13 mouse cellular contexts compared by ENCODE assay signal in the genomic region with DNA sequence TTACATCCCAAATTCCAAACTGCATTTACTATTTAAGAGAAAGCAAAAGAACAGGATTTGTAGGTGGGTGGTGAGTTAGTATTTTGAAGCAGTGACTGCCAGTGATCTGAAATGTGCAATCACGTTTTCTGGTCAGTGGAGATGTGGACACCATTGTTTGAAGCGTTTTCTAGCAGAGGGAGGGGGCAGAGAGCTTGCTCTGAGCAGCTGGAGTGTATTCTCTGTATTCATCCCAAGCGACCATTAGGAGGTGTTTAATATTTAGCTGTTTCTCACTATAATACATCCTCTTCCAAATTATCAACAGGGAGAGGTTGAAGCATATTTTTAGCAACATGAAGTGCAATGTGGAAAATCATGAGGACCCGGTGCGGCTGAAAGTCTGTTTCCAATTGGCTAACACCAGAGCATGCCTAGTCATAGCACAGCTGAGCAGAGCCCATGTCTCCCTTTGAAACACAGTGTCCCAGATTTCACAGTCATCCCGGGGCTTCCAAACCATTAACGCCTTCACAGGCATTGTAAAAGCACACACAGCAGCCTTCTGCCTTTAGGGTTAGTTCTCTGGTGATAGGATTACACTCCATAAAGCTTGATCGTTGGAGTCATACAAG. TPM values are rescaled to one million over a fixed set of nuclear protein-coding genes. Genes with fewer than 3 reads are reported as not detected.
DNase-seq lines count a peak whose midpoint lies in the region; ATAC-seq and TF ChIP-seq lines count a peak whose summit lies in the region.
"Had no signal": no experiment of that assay in that cellular context is flagged by ENCODE, and none has a peak within 500 bp of the region (broad histone marks: within the 10 kb centered on the region; RNA-seq: fewer than 3 reads in every experiment).

No protein-coding gene starts in this region.

- no peak for TF ChIP-seq CTCF in intestine, postnatal 0 days (IDR thresholded peaks at IDR 0.05; ENCODE audit: low read depth)

- no peak overlapping the region for H3K9ac ChIP-seq in forebrain, embryonic 16.5 days (replicated peaks; ENCODE audit: low read depth, low read length)
- no peak overlapping the region for H3K9ac ChIP-seq in neural tube, embryonic 14.5 days (replicated peaks; ENCODE audit: low read depth, low read length)
- H3K9ac ChIP-seq in intestine, postnatal 0 days (ENCODE audit: low read depth, low read length), result no peak overlapping the region
- H3K9ac ChIP-seq: lung, embryonic 14.5 days had no signal

- no peaks in the 10 kb centered on the region for H3K4me1 ChIP-seq in forebrain, embryonic 16.5 days (replicated peaks; ENCODE audit: control insufficient read depth, insufficient read depth, low read length)
- no peaks in the 10 kb centered on the region for H3K4me1 ChIP-seq in neural tube, embryonic 14.5 days (ENCODE audit: control insufficient read depth, insufficient read depth, low read length)
- H3K4me1 ChIP-seq in intestine, postnatal 0 days (replicated peaks; ENCODE audit: control insufficient read depth, insufficient read depth, low read length), result no peaks in the 10 kb centered on the region

- no peak overlapping the region for H3K4me3 ChIP-seq in forebrain, embryonic 16.5 days (replicated peaks; ENCODE audit: low read length)
- H3K4me3 ChIP-seq in neural tube, embryonic 14.5 days (ENCODE audit: low read depth, low read length), result no peak overlapping the region
- H3K4me3 ChIP-seq in intestine, postnatal 0 days (ENCODE audit: low read depth, low read length), result no peak overlapping the region

- H3K4me2 ChIP-seq in forebrain, embryonic 16.5 days (ENCODE audit: low read length), result peak overlapping the region; percentile 8; the same call in 1 of the 2 replicates
- H3K4me2 ChIP-seq in neural tube, embryonic 14.5 days (ENCODE audit: low read depth, low read length), result peak overlapping the region; percentile 29; the same call in 1 of the 2 replicates
- H3K4me2 ChIP-seq in intestine, postnatal 0 days (replicated peaks; ENCODE audit: low read depth), result no peak overlapping the region
- H3K4me2 ChIP-seq: lung, embryonic 14.5 days had no signal

- H3K27ac ChIP-seq in forebrain, embryonic 16.5 days (ENCODE audit: low read length), result 0 out of 2 replicates have a peak overlapping the region, but pooled peaks have one; percentile 21
- peak overlapping the region; percentile 52; the same call in 1 of the 2 replicates for H3K27ac ChIP-seq in neural tube, embryonic 14.5 days (ENCODE audit: low read depth, low read length)
- H3K27ac ChIP-seq in intestine, postnatal 0 days (ENCODE audit: low read depth, low read length), result no peak overlapping the region

- H3K9me3 ChIP-seq in forebrain, embryonic 16.5 days (ENCODE audit: control insufficient read depth, low read length), result no peaks in the 10 kb centered on the region
- no peaks in the 10 kb centered on the region for H3K9me3 ChIP-seq in neural tube, embryonic 14.5 days (ENCODE audit: control insufficient read depth, low read length)
- no peaks in the 10 kb centered on the region for H3K9me3 ChIP-seq in intestine, postnatal 0 days (ENCODE audit: control insufficient read depth)

- peak; percentile 40 for DNase-seq in layer of hippocampus, adult 11-12 months (ENCODE audit: low spot score)
- DNase-seq in layer of hippocampus, adult 9-10 months (ENCODE audit: low spot score), result no peak
- peak; percentile 50 to 52 for DNase-seq in heart, postnatal 10 days
- no peak for DNase-seq in thymus, postnatal 10 days (ENCODE audit: low spot score in 2 of 2)
- no peak for DNase-seq in liver
- DNase-seq: adrenal gland, postnatal 10 days; kidney, adult 9 months; lung, embryonic 14.5 days had no signal

- WGBS in forebrain, embryonic 16.5 days, result 39% methylated on average over 8 of the region's 8 CpGs
- WGBS in neural tube, embryonic 14.5 days, result 24% methylated on average over 8 of the region's 8 CpGs
- WGBS in intestine, postnatal 0 days, result 55% methylated on average over 8 of the region's 8 CpGs

- intact Hi-C loops in heart, postnatal 10 days (cut with DNase I), result no loop called here

- no peaks in the 10 kb centered on the region for H3K36me3 ChIP-seq in forebrain, embryonic 16.5 days (ENCODE audit: control insufficient read depth, insufficient read depth)
- no peaks in the 10 kb centered on the region for H3K36me3 ChIP-seq in neural tube, embryonic 14.5 days (ENCODE audit: control insufficient read depth, insufficient read depth, low read length)
- H3K36me3 ChIP-seq in intestine, postnatal 0 days (ENCODE audit: control insufficient read depth, insufficient read depth), result no peaks in the 10 kb centered on the region

- no peaks in the 10 kb centered on the region for H3K27me3 ChIP-seq in forebrain, embryonic 16.5 days (replicated peaks; ENCODE audit: control insufficient read depth, insufficient read depth, low read length)
- H3K27me3 ChIP-seq in neural tube, embryonic 14.5 days (ENCODE audit: control insufficient read depth, insufficient read depth, low read length), result no peaks in the 10 kb centered on the region
- H3K27me3 ChIP-seq in intestine, postnatal 0 days (replicated peaks; ENCODE audit: control insufficient read depth, insufficient read depth, low read length), result no peaks in the 10 kb centered on the region

- ATAC-seq in forebrain, embryonic 16.5 days, result peak; percentile 87
- peak; percentile 79 for ATAC-seq in neural tube, embryonic 14.5 days (ENCODE audit: low read depth)
- ATAC-seq in intestine, postnatal 0 days, result no peak

RNA-seq across cellular contexts. Expression of a gene that starts 41.7 kb away (rescaled TPM):
- 0.09 TPM in 1 of 2 replicates, not detected in the other for polyA plus RNA-seq in forebrain, embryonic 16.5 days (2015; fragmentation: Nextera tagmentation; extraction: Ambion mirVana)
- total RNA-seq in heart, postnatal 10 days (2021), result under 1 TPM; 0.10 to 0.31 TPM
- polyA plus RNA-seq in neural tube, embryonic 14.5 days (2014; fragmentation: Nextera tagmentation; extraction: Ambion mirVana), result 0.08 TPM in 1 of 2 replicates, not detected in the other
- polyA plus RNA-seq in intestine, postnatal 0 days (2015; fragmentation: Nextera tagmentation; extraction: Ambion mirVana), result 0.18 and 0.27 TPM in 2 replicates
- total RNA-seq: MEL had no signal
- polyA plus RNA-seq: lung, embryonic 14.5 days had no signal

RNA-seq across cellular contexts. Expression of a gene that starts 49.3 kb away (rescaled TPM):
- not detected in 2 replicates for polyA plus RNA-seq in forebrain, embryonic 16.5 days (2015; fragmentation: Nextera tagmentation; extraction: Ambion mirVana)
- total RNA-seq in heart, postnatal 10 days (2021), result under 1 TPM in 1 of 2 experiments, not detected in 1; 0.22 TPM
- not detected in 2 replicates for polyA plus RNA-seq in neural tube, embryonic 14.5 days (2014; fragmentation: Nextera tagmentation; extraction: Ambion mirVana)
- not detected in 2 replicates for polyA plus RNA-seq in intestine, postnatal 0 days (2015; fragmentation: Nextera tagmentation; extraction: Ambion mirVana)
- total RNA-seq: left cerebral cortex, postnatal 10 days; MEL had no signal
- polyA plus RNA-seq: lung, embryonic 14.5 days had no signal

Comparison
In these comparisons a context has a peak if more than half of its experiments do, and no peak if none do; other contexts are left out.
1. DNase-seq: peak in layer of hippocampus, adult 11-12 months (single experiment) and heart, postnatal 10 days (2 of 2); none in layer of hippocampus, adult 9-10 months (single experiment), thymus, postnatal 10 days (0 of 2) and liver (single experiment).